8 mouse cellular contexts compared by ENCODE assay signal in the genomic region with DNA sequence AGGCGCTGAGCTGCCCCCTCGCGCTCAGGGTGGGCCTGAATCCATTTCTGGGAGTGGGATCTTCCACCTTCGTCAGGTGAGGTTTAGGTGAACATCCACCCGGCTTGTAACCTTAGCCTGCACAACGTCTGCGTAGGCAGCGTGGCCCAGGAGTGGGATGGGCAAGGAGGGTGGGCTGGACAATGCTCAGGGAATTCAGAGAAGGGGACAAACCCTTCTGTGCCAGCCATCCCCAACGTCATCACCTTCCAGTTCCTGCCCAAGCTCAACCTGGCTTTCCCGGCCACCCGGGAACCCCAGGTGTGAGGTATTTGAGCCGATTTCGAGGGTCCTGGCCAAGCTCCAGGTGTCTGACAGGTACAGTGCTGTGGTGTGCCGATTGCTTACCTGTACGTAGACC. TPM values are rescaled to one million over a fixed set of nuclear protein-coding genes. Genes with fewer than 3 reads are reported as not detected.
DNase-seq lines count a peak whose midpoint lies in the region; ATAC-seq lines count a peak whose summit lies in the region.

No protein-coding gene starts in this region.

- 6% methylated on average over 15 of the region's 15 CpGs for WGBS in heart, embryonic 14.5 days
- 9% methylated on average over 15 of the region's 15 CpGs for WGBS in embryonic facial prominence, embryonic 12.5 days
- WGBS in neural tube, embryonic 15.5 days, result 8% methylated on average over 15 of the region's 15 CpGs

- H3K36me3 ChIP-seq in heart, embryonic 14.5 days (ENCODE audit: control insufficient read depth, insufficient read depth, low read length), result peaks cover 42% of the 10 kb centered on the region
- H3K36me3 ChIP-seq in embryonic facial prominence, embryonic 12.5 days, result peaks cover 41% of the 10 kb centered on the region
- H3K36me3 ChIP-seq in neural tube, embryonic 15.5 days, result peaks cover 37% of the 10 kb centered on the region

- ATAC-seq in heart, embryonic 14.5 days (ENCODE audit: insufficient number of reproducible peaks, insufficient read depth, low FRiP score, low read depth), result no peak
- peak; percentile 4 for ATAC-seq in CD4-positive, CD25-positive, alpha-beta regulatory T cell, adult 4 months
- ATAC-seq in embryonic facial prominence, embryonic 12.5 days (ENCODE audit: insufficient number of reproducible peaks, insufficient read depth, low FRiP score, low TSS enrichment), result peak; percentile 35
- peak; percentile 22 for ATAC-seq in neural tube, embryonic 15.5 days (ENCODE audit: low FRiP score)
- no peak for ATAC-seq in activated CD4-positive, CD25-positive, alpha-beta regulatory T cell, adult 4 months

- H3K4me1 ChIP-seq in heart, embryonic 14.5 days (ENCODE audit: control insufficient read depth in 2 of 2, insufficient read depth in 2 of 2, low read length in 2 of 2), result peaks cover 10 to 20% of the 10 kb centered on the region in 2 experiments; a peak in 3 of 4 replicates
- peaks cover 11% of the 10 kb centered on the region for H3K4me1 ChIP-seq in embryonic facial prominence, embryonic 12.5 days
- H3K4me1 ChIP-seq in neural tube, embryonic 15.5 days, result peaks cover 27% of the 10 kb centered on the region

- no peaks in the 10 kb centered on the region for H3K27me3 ChIP-seq in heart, embryonic 14.5 days (ENCODE audit: control insufficient read depth, insufficient read depth, low read length)
- no peaks in the 10 kb centered on the region for H3K27me3 ChIP-seq in embryonic facial prominence, embryonic 12.5 days
- H3K27me3 ChIP-seq in neural tube, embryonic 15.5 days (replicated peaks), result no peaks in the 10 kb centered on the region

- peak overlapping the region; percentile 74 to 76 for H3K4me3 ChIP-seq in heart, embryonic 14.5 days (ENCODE audit: control insufficient read depth in 1 of 2, insufficient read depth in 1 of 2, low read depth in 1 of 2, low read length in 2 of 2)
- peak overlapping the region; percentile 88 for H3K4me3 ChIP-seq in embryonic facial prominence, embryonic 12.5 days
- H3K4me3 ChIP-seq in neural tube, embryonic 15.5 days (replicated peaks), result peak overlapping the region; percentile 94

- H3K9me3 ChIP-seq in heart, embryonic 14.5 days (ENCODE audit: control insufficient read depth, low read length), result no peaks in the 10 kb centered on the region
- H3K9me3 ChIP-seq in embryonic facial prominence, embryonic 12.5 days, result no peaks in the 10 kb centered on the region
- H3K9me3 ChIP-seq in neural tube, embryonic 15.5 days (replicated peaks), result no peaks in the 10 kb centered on the region

- H3K4me2 ChIP-seq in heart, embryonic 14.5 days (ENCODE audit: low read length), result peak overlapping the region; percentile 75
- peak overlapping the region; percentile 95 for H3K4me2 ChIP-seq in embryonic facial prominence, embryonic 12.5 days (replicated peaks)
- H3K4me2 ChIP-seq in neural tube, embryonic 15.5 days, result peak overlapping the region; percentile 94

- no peak for DNase-seq in heart, adult 8-10 months (ENCODE audit: low spot score)
- DNase-seq in kidney, postnatal 10 days, result peak; percentile 34
- no peak for DNase-seq in c-Kit-positive CD71-positive TER-119-positive erythroid progenitor cells, embryonic 14.5 days (ENCODE audit: low spot score)

- peak overlapping the region; percentile 71 to 80 for H3K27ac ChIP-seq in heart, embryonic 14.5 days (replicated peaks in 1 of 2; ENCODE audit: control insufficient read depth in 1 of 2, insufficient read depth in 1 of 2, low read depth in 2 of 2, low read length in 2 of 2)
- peak overlapping the region; percentile 73 for H3K27ac ChIP-seq in embryonic facial prominence, embryonic 12.5 days
- H3K27ac ChIP-seq in neural tube, embryonic 15.5 days (replicated peaks), result peak overlapping the region; percentile 90

- peak overlapping the region; percentile 92 for H3K9ac ChIP-seq in heart, embryonic 14.5 days (ENCODE audit: low read length)
- peak overlapping the region; percentile 90 for H3K9ac ChIP-seq in embryonic facial prominence, embryonic 12.5 days
- H3K9ac ChIP-seq in neural tube, embryonic 15.5 days (replicated peaks), result peak overlapping the region; percentile 96

RNA-seq across cellular contexts. Expression of a gene that starts 0.6 kb away (rescaled TPM):
- polyA plus RNA-seq in heart, embryonic 14.5 days (2014; fragmentation: Nextera tagmentation; extraction: Ambion mirVana), result 12.7 and 12.9 TPM in 2 replicates
- 10 to 100 TPM; 50.4 to 82.6 (median 67.0) TPM for total RNA-seq in heart, adult 8-10 months (2022)
- 10 to 100 TPM; 13.6 to 18.3 TPM for polyA plus RNA-seq in CD4-positive, CD25-positive, alpha-beta regulatory T cell, adult 4 months (2017; shearing (Covaris generic))
- polyA plus RNA-seq in embryonic facial prominence, embryonic 12.5 days (2016; fragmentation: Nextera tagmentation; extraction: Ambion mirVana), result 34.6 and 35.6 TPM in 2 replicates
- 26.5 and 30.8 TPM in 2 replicates for polyA plus RNA-seq in neural tube, embryonic 15.5 days (2015; fragmentation: Nextera tagmentation; extraction: Ambion mirVana)
- 10 to 100 TPM; 15.7 to 20.3 TPM for polyA plus RNA-seq in activated CD4-positive, CD25-positive, alpha-beta regulatory T cell, adult 4 months (2017; shearing (Covaris generic))

RNA-seq across cellular contexts. Expression of a gene that starts 16.8 kb away (rescaled TPM):
- 32.0 and 35.7 TPM in 2 replicates for polyA plus RNA-seq in heart, embryonic 14.5 days (2014; fragmentation: Nextera tagmentation; extraction: Ambion mirVana)
- 10 to 100 TPM; 22.5 to 24.5 (median 22.9) TPM for total RNA-seq in heart, adult 8-10 months (2022)
- polyA plus RNA-seq in CD4-positive, CD25-positive, alpha-beta regulatory T cell, adult 4 months (2017; shearing (Covaris generic)), result 10 to 100 TPM; 16.1 to 19.7 TPM
- 11.2 and 11.8 TPM in 2 replicates for polyA plus RNA-seq in embryonic facial prominence, embryonic 12.5 days (2016; fragmentation: Nextera tagmentation; extraction: Ambion mirVana)
- 61.3 and 69.8 TPM in 2 replicates for polyA plus RNA-seq in neural tube, embryonic 15.5 days (2015; fragmentation: Nextera tagmentation; extraction: Ambion mirVana)
- 10 to 100 TPM; 14.1 to 17.1 TPM for polyA plus RNA-seq in activated CD4-positive, CD25-positive, alpha-beta regulatory T cell, adult 4 months (2017; shearing (Covaris generic))

RNA-seq across cellular contexts. Expression of a gene that starts 18.4 kb away (rescaled TPM):
- polyA plus RNA-seq in heart, embryonic 14.5 days (2014; fragmentation: Nextera tagmentation; extraction: Ambion mirVana), result 17.8 and 21.4 TPM in 2 replicates
- total RNA-seq in heart, adult 8-10 months (2022), result 10 to 100 TPM; 15.3 to 20.2 (median 16.5) TPM
- 10 to 100 TPM; 55.6 to 86.7 TPM for polyA plus RNA-seq in CD4-positive, CD25-positive, alpha-beta regulatory T cell, adult 4 months (2017; shearing (Covaris generic))
- 28.3 and 32.4 TPM in 2 replicates for polyA plus RNA-seq in embryonic facial prominence, embryonic 12.5 days (2016; fragmentation: Nextera tagmentation; extraction: Ambion mirVana)
- 37.4 and 40.8 TPM in 2 replicates for polyA plus RNA-seq in neural tube, embryonic 15.5 days (2015; fragmentation: Nextera tagmentation; extraction: Ambion mirVana)
- 10 to 100 TPM; 21.5 to 40.8 TPM for polyA plus RNA-seq in activated CD4-positive, CD25-positive, alpha-beta regulatory T cell, adult 4 months (2017; shearing (Covaris generic))

RNA-seq across cellular contexts. Expression of a gene that starts 27.1 kb away (rescaled TPM):
- 1,406 and 1,617 TPM in 2 replicates for polyA plus RNA-seq in heart, embryonic 14.5 days (2014; fragmentation: Nextera tagmentation; extraction: Ambion mirVana)
- total RNA-seq in heart, adult 8-10 months (2022), result 100 to 1,000 TPM; 784 to 974 (median 849) TPM
- polyA plus RNA-seq in CD4-positive, CD25-positive, alpha-beta regulatory T cell, adult 4 months (2017; shearing (Covaris generic)), result 1,000 to 10,000 TPM; 2,962 to 3,624 TPM
- polyA plus RNA-seq in embryonic facial prominence, embryonic 12.5 days (2016; fragmentation: Nextera tagmentation; extraction: Ambion mirVana), result 1,820 and 1,932 TPM in 2 replicates
- 1,003 and 1,094 TPM in 2 replicates for polyA plus RNA-seq in neural tube, embryonic 15.5 days (2015; fragmentation: Nextera tagmentation; extraction: Ambion mirVana)
- polyA plus RNA-seq in activated CD4-positive, CD25-positive, alpha-beta regulatory T cell, adult 4 months (2017; shearing (Covaris generic)), result 1,000 to 10,000 TPM; 3,659 to 4,118 TPM

RNA-seq across cellular contexts. Expression of a gene that starts 27.5 kb away (rescaled TPM):
- polyA plus RNA-seq in heart, embryonic 14.5 days (2014; fragmentation: Nextera tagmentation; extraction: Ambion mirVana), result 74.0 and 85.4 TPM in 2 replicates
- 10 to 100 TPM; 38.3 to 42.9 (median 41.2) TPM for total RNA-seq in heart, adult 8-10 months (2022)
- 100 to 1,000 TPM; 143 to 153 TPM for polyA plus RNA-seq in CD4-positive, CD25-positive, alpha-beta regulatory T cell, adult 4 months (2017; shearing (Covaris generic))
- polyA plus RNA-seq in embryonic facial prominence, embryonic 12.5 days (2016; fragmentation: Nextera tagmentation; extraction: Ambion mirVana), result 173 and 176 TPM in 2 replicates
- polyA plus RNA-seq in neural tube, embryonic 15.5 days (2015; fragmentation: Nextera tagmentation; extraction: Ambion mirVana), result 261 and 302 TPM in 2 replicates
- polyA plus RNA-seq in activated CD4-positive, CD25-positive, alpha-beta regulatory T cell, adult 4 months (2017; shearing (Covaris generic)), result 100 to 1,000 TPM; 119 to 162 TPM

Comparison
In these comparisons a context has a peak if more than half of its experiments do, and no peak if none do; other contexts are left out.
1. ATAC-seq: peak in CD4-positive, CD25-positive, alpha-beta regulatory T cell, adult 4 months (single experiment), embryonic facial prominence, embryonic 12.5 days (single experiment) and neural tube, embryonic 15.5 days (single experiment); none in heart, embryonic 14.5 days (single experiment) and activated CD4-positive, CD25-positive, alpha-beta regulatory T cell, adult 4 months (single experiment).
2. Peak in every context shown above with its lines, with median percentiles within 50 percentile points of each other: H3K27ac ChIP-seq, H3K4me2 ChIP-seq, H3K4me3 ChIP-seq and H3K9ac ChIP-seq.